Mouse (Mus musculus) layer of hippocampus, postnatal 36 days (tissue): ENCODE results near the gene Tfam. TPM values are rescaled to one million over a fixed set of nuclear protein-coding genes. Genes with fewer than 3 reads are reported as not detected.

Experiments used
- DNase-seq, 2 experiments: peaks; one replicate each; pipeline ENCODE4 v3.0.0; 2022
- total RNA-seq, 2 experiments: library from RNA; stranded (reverse); gene quantifications; 2 replicates each; pipeline ENCODE4 v1.2.3; 2021

Tfam gene
- total RNA-seq, result 10 to 100 TPM; 39.4 to 45.7 TPM

GRCm38 (mm10) chr10:71238240-71238554 lies at the start of gene Tfam:
Tfam (minus strand) TSS chr10:71238280.
- DNase-seq, result no peak

- peak; percentile 91 for DNase-seq
Measured at GRCm38 (mm10) chr10:71285126-71285580, 47.1 kb upstream of the Tfam start, which contains the start of gene Ube2d1. Ube2d1 (minus strand) TSS chr10:71285262.

- no peak for DNase-seq
Measured at GRCm38 (mm10) chr10:71284511-71285125, 46.5 kb upstream of the Tfam start.

GRCm38 (mm10) chr10:71284131-71284510 lies 46.0 kb upstream of the Tfam start:
- no peak for DNase-seq

- DNase-seq, result peak; percentile 44 to 49
Measured at GRCm38 (mm10) chr10:71273008-71273739, 35.1 kb upstream of the Tfam start.

- no peak for DNase-seq
Measured at GRCm38 (mm10) chr10:71267973-71268372, 29.9 kb upstream of the Tfam start.

- peak in 1 of 2 experiments; percentile 36 for DNase-seq
Measured at GRCm38 (mm10) chr10:71267511-71267910, 29.4 kb upstream of the Tfam start.

- DNase-seq, result no peak
Measured at GRCm38 (mm10) chr10:71265067-71265466, 27.0 kb upstream of the Tfam start.

GRCm38 (mm10) chr10:71261637-71262036 lies 23.6 kb upstream of the Tfam start:
- no peak for DNase-seq

GRCm38 (mm10) chr10:71258943-71259342 lies 20.9 kb upstream of the Tfam start:
- no peak for DNase-seq

GRCm38 (mm10) chr10:71258516-71258915 lies 20.4 kb upstream of the Tfam start:
- no peak for DNase-seq

- no peak for DNase-seq
Measured at GRCm38 (mm10) chr10:71253147-71253546, 15.1 kb upstream of the Tfam start.

GRCm38 (mm10) chr10:71252421-71252820 lies 14.3 kb upstream of the Tfam start:
- no peak for DNase-seq

- no peak for DNase-seq
Measured at GRCm38 (mm10) chr10:71251846-71252245, 13.8 kb upstream of the Tfam start.

- no peak for DNase-seq
Measured at GRCm38 (mm10) chr10:71251256-71251655, 13.2 kb upstream of the Tfam start.

- DNase-seq, result peak; percentile 61 to 63
Measured at GRCm38 (mm10) chr10:71250472-71250871, 12.4 kb upstream of the Tfam start.

- no peak for DNase-seq
Measured at GRCm38 (mm10) chr10:71249086-71249880, 11.2 kb upstream of the Tfam start.

GRCm38 (mm10) chr10:71246956-71247355 lies 8.9 kb upstream of the Tfam start:
- DNase-seq, result no peak

GRCm38 (mm10) chr10:71239479-71240120 lies 1.5 kb upstream of the Tfam start:
- no peak for DNase-seq

GRCm38 (mm10) chr10:71237516-71238239 lies 402 bp downstream of the Tfam start:
- peak; percentile 95 for DNase-seq

GRCm38 (mm10) chr10:71234071-71234470 lies 4.0 kb downstream of the Tfam start:
- DNase-seq, result no peak

GRCm38 (mm10) chr10:71225894-71226293 lies 12.2 kb downstream of the Tfam start:
- DNase-seq, result peak; percentile 73 to 82
